Mouse (Mus musculus): ENCODE results near the gene Ttc19.
A peak's percentile ranks its signal among the peaks of the same experiment; 100 is the strongest.
"Not testable (repeated sequence)": the region's sequence is repeated elsewhere in the genome, so short reads cannot be mapped to it uniquely, and the experiment has no call there.

GRCm38 (mm10) chr11:62377202-62377851 lies 96.1 kb downstream of the Ttc19 start:
- TF ChIP-seq CTCF (IDR thresholded peaks at IDR 0.05; ENCODE audit: low read depth) = peak; percentile 13; the same call in 1 of the 2 replicates
- not testable (repeated sequence) for TF ChIP-seq EP300 (IDR thresholded peaks at IDR 0.05; ENCODE audit: low read depth)
